Mouse (Mus musculus) E14TG2a.4 (cell line): ENCODE measurements around the gene Vmn2r67.
"Not testable (repeated sequence)": the region's sequence is repeated elsewhere in the genome, so short reads cannot be mapped to it uniquely, and the experiment has no call there.

Experiments
- H3K27me3 ChIP-seq: 2 replicates; pipeline ENCODE4 v1.6.1; 2014; ENCODE audit warnings: low read length, control low read depth; ENCODE audit not compliant: insufficient read depth
- H3K36me3 ChIP-seq: 2 replicates; pipeline ENCODE4 v1.6.1; 2014; ENCODE audit warnings: low read length, control low read depth; ENCODE audit not compliant: insufficient read depth
- H3K4me1 ChIP-seq: replicated peaks from 2 replicates; pipeline ENCODE4 v1.6.1; 2014; ENCODE audit warnings: low read depth, low read length, control low read depth
- H3K4me3 ChIP-seq: replicated peaks from 2 replicates; pipeline ENCODE4 v1.5.1; 2014; ENCODE audit warnings: mild to moderate bottlenecking, low read length
- H3K9me3 ChIP-seq: 2 replicates; pipeline ENCODE4 v1.6.1; 2014; ENCODE audit warnings: low read length, control low read depth
- CTCF ChIP-seq: conservative IDR thresholded peaks from 2 replicates; pipeline ENCODE4 v1.5.1; 2014; ENCODE audit warnings: low read length
- NANOG ChIP-seq: IDR thresholded peaks from 2 replicates; pipeline ENCODE4 v1.6.1; 2014; ENCODE audit warnings: borderline replicate concordance, low read length, mixed read lengths
- POU5F1 ChIP-seq: IDR thresholded peaks from 2 replicates; pipeline ENCODE4 v1.6.1; 2014; ENCODE audit warnings: low read length, borderline replicate concordance

Vmn2r67 gene

GRCm38 (mm10) chr7:85155898-85156297 lies at the start of gene Vmn2r67:
Vmn2r67 (minus strand) TSS chr7:85155998.
- Histone ChIP-seq H3K4me3 (no peak within 1 kb of the TSS), H3K4me1 (no peaks in the 10 kb centered on the region), H3K9me3 (peaks cover 13% of the 10 kb centered on the region), H3K36me3 (no peaks in the 10 kb centered on the region), H3K27me3 (no peaks in the 10 kb centered on the region)
- TF ChIP-seq NANOG (no peak), POU5F1 (no peak), CTCF (no peak)

DNA sequence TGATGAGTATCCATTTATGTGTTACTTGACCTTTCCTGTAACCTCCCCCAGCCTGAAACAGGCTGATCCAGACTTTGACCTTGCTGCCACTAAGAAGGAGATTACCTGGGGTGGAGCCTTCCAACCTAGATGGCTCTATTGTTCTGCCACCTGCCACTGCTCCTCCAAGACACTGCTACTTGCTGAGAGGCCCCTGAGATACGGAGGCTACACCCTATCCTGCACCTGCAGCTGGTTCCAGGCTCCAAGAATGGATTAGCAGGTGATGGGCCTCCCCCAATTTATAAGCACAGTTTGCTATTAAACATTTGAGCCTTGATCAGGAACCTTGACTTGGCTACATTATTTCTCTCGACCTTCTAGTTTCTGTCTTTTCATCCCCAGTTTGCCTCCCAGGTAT lies 51.3 kb downstream of the Vmn2r67 start:
- not testable (repeated sequence) for H3K36me3 ChIP-seq
- peaks cover 44% of the 10 kb centered on the region for H3K9me3 ChIP-seq
- peak; percentile 62; the same call in 1 of the 2 replicates for TF ChIP-seq NANOG

More for the DNA sequence above, 51.3 kb downstream of the Vmn2r67 start:
- not testable (repeated sequence) for H3K27me3 ChIP-seq, H3K4me3 ChIP-seq, H3K4me1 ChIP-seq
